Mouse (Mus musculus): ENCODE results near the gene Aph1a. TPM values are rescaled to one million over a fixed set of nuclear protein-coding genes. Genes with fewer than 3 reads are reported as not detected.
"Not testable (repeated sequence)": the region's sequence is repeated elsewhere in the genome, so short reads cannot be mapped to it uniquely, and the experiment has no call there.

Gene Aph1a
- total and polyA plus RNA-seq, 3 experiments = 110 to 170 TPM; not detected in 1

GRCm38 (mm10) chr3:95916760-95917159 lies 23.0 kb downstream of the Aph1a start:
- Histone ChIP-seq H3K27me3 (ENCODE audit: control insufficient read depth in 1 of 2, insufficient read depth in 2 of 2, low read length in 2 of 2) (no peaks in the 10 kb centered on the region; a peak in 1 of 4 replicates), H3K36me3 (ENCODE audit: control insufficient read depth in 1 of 2, insufficient read depth in 2 of 2, low read length in 2 of 2) (0 out of 4 replicates have a peak, but pooled peaks cover 0 to 2% of the 10 kb centered on the region in 2 experiments), H3K4me1 (ENCODE audit: control insufficient read depth in 1 of 2, insufficient read depth in 2 of 2, low read length in 2 of 2) (peaks cover 6 to 7% of the 10 kb centered on the region in 2 experiments; a peak in 3 of 4 replicates), H3K27ac (ENCODE audit: control insufficient read depth, low read depth, low read length) (no peak overlapping the region), H3K9ac (ENCODE audit: control insufficient read depth, low read depth, low read length, poor library complexity, severe bottlenecking) (no peak overlapping the region), H3K9me3 (replicated peaks; ENCODE audit: insufficient read depth, low read length) (no peaks in the 10 kb centered on the region), H3K79me2 (ENCODE audit: control insufficient read depth, insufficient read depth, low read length, poor library complexity) (no peaks in the 10 kb centered on the region), H3K4me3 (ENCODE audit: control insufficient read depth in 1 of 2, insufficient read depth in 1 of 2, low read depth in 2 of 2, low read length in 2 of 2) (no peak overlapping the region)
- TF ChIP-seq RCOR1 (IDR thresholded peaks at IDR 0.05; ENCODE audit: low read depth, low read length) = no peak
- TF ChIP-seq GABPA (IDR thresholded peaks at IDR 0.05; ENCODE audit: low read depth, low read length) = no peak
- no peak for TF ChIP-seq ETS1 (IDR thresholded peaks at IDR 0.05; ENCODE audit: low read depth, low read length)
- TF ChIP-seq MAFK (IDR thresholded peaks at IDR 0.05; ENCODE audit: borderline replicate concordance, low read depth, low read length) = no peak
- no peak for TF ChIP-seq BHLHE40 (IDR thresholded peaks at IDR 0.05; ENCODE audit: borderline replicate concordance, low read depth, low read length)
- DNase-seq (ENCODE audit: low read depth, low spot score) = no peak

- not testable (repeated sequence) for H3K27me3 ChIP-seq (ENCODE audit: control insufficient read depth in 1 of 2, insufficient read depth in 2 of 2, low read length in 2 of 2); H3K9me3 ChIP-seq (replicated peaks; ENCODE audit: insufficient read depth, low read length); DNase-seq (ENCODE audit: low read depth, low spot score); H3K4me3 ChIP-seq (ENCODE audit: control insufficient read depth in 1 of 2, insufficient read depth in 1 of 2, low read depth in 2 of 2, low read length in 2 of 2); H3K79me2 ChIP-seq (ENCODE audit: control insufficient read depth, insufficient read depth, low read length, poor library complexity); H3K27ac ChIP-seq (ENCODE audit: control insufficient read depth, low read depth, low read length); H3K9ac ChIP-seq (ENCODE audit: control insufficient read depth, low read depth, low read length, poor library complexity, severe bottlenecking)
- Histone ChIP-seq H3K4me1 (ENCODE audit: control insufficient read depth in 1 of 2, insufficient read depth in 2 of 2, low read length in 2 of 2) (peaks cover 10 to 15% of the 10 kb centered on the region in 2 experiments), H3K36me3 (ENCODE audit: control insufficient read depth in 1 of 2, insufficient read depth in 2 of 2, low read length in 2 of 2) (peaks cover 0 to 19% of the 10 kb centered on the region in 2 experiments; a peak in 2 of 4 replicates)
- TF ChIP-seq GATA1 (IDR thresholded peaks at IDR 0.05; ENCODE audit: low read depth, low read length) = 0 out of 2 replicates have a peak, but pooled peaks have one; percentile 19
These were observed 26.8 kb downstream of the Aph1a start for GRCm38 (mm10) chr3:95920532-95920931.

GRCm38 (mm10) chr3:95923429-95923828 lies 29.7 kb downstream of the Aph1a start:
- peaks cover 0 to 24% of the 10 kb centered on the region in 2 experiments; a peak in 2 of 4 replicates for H3K36me3 ChIP-seq (ENCODE audit: control insufficient read depth in 1 of 2, insufficient read depth in 2 of 2, low read length in 2 of 2)
- not testable (repeated sequence) for H3K27ac ChIP-seq (ENCODE audit: control insufficient read depth, low read depth, low read length); DNase-seq (ENCODE audit: low read depth, low spot score); H3K79me2 ChIP-seq (ENCODE audit: control insufficient read depth, insufficient read depth, low read length, poor library complexity); H3K27me3 ChIP-seq (ENCODE audit: control insufficient read depth in 1 of 2, insufficient read depth in 2 of 2, low read length in 2 of 2); H3K9me3 ChIP-seq (replicated peaks; ENCODE audit: insufficient read depth, low read length); H3K9ac ChIP-seq (ENCODE audit: control insufficient read depth, low read depth, low read length, poor library complexity, severe bottlenecking); H3K4me3 ChIP-seq (ENCODE audit: control insufficient read depth in 1 of 2, insufficient read depth in 1 of 2, low read depth in 2 of 2, low read length in 2 of 2)
- H3K4me1 ChIP-seq (ENCODE audit: control insufficient read depth in 1 of 2, insufficient read depth in 2 of 2, low read length in 2 of 2) = peaks cover 15% of the 10 kb centered on the region in 2 experiments
- TF ChIP-seq TCF12 (IDR thresholded peaks at IDR 0.05; ENCODE audit: low read depth, low read length) (0 out of 2 replicates have a peak, but pooled peaks have one; percentile 32), EP300 (IDR thresholded peaks at IDR 0.05; ENCODE audit: low read depth in 1 of 2, low read length in 2 of 2) (peak in 1 of 2 experiments; percentile 27; a peak in 2 of 4 replicates), GATA1 (IDR thresholded peaks at IDR 0.05; ENCODE audit: low read depth, low read length) (peak; percentile 30), RCOR1 (IDR thresholded peaks at IDR 0.05; ENCODE audit: low read depth, low read length) (peak; percentile 60; the same call in 1 of the 2 replicates), CHD1 (IDR thresholded peaks at IDR 0.05; ENCODE audit: low read depth, low read length) (0 out of 2 replicates have a peak, but pooled peaks have one; percentile 60), BHLHE40 (IDR thresholded peaks at IDR 0.05; ENCODE audit: borderline replicate concordance, low read depth, low read length) (peak; percentile 62; the same call in 1 of the 2 replicates), SIN3A (IDR thresholded peaks at IDR 0.05; ENCODE audit: low read length) (peak; percentile 30; the same call in 1 of the 2 replicates)
